Mouse (Mus musculus): Measurements from ENCODE around the gene Fam155a. TPM values are rescaled to one million over a fixed set of nuclear protein-coding genes. Genes with fewer than 3 reads are reported as not detected.

The Fam155a gene
- total and polyA plus RNA-seq, 3 experiments: not detected

- Histone ChIP-seq H3K27me3 (replicated peaks) (no peaks in the 10 kb centered on the region), H3K4me3 (replicated peaks in 1 of 3; ENCODE audit: low read depth in 2 of 3, low read length in 2 of 3, poor library complexity in 1 of 3) (no peak overlapping the region), H3K9ac (ENCODE audit: insufficient read depth, low read depth) (no peak overlapping the region), H3K4me2 (ENCODE audit: insufficient read depth, low read depth, poor library complexity, severe bottlenecking) (no peak overlapping the region), H3K4me1 (ENCODE audit: control insufficient read depth in 1 of 2, insufficient read depth in 2 of 2) (no peaks in the 10 kb centered on the region), H3K79me2 (replicated peaks; ENCODE audit: control insufficient read depth, extremely low read depth, insufficient read depth, poor library complexity, severe bottlenecking) (no peaks in the 10 kb centered on the region), H3K27ac (ENCODE audit: insufficient read depth, low read depth) (no peak overlapping the region), H3K9me3 (replicated peaks; ENCODE audit: low read length) (peaks cover 67% of the 10 kb centered on the region), H3K36me3 (replicated peaks in 1 of 2; ENCODE audit: control insufficient read depth in 1 of 2, insufficient read depth in 1 of 2, low read length in 1 of 2) (no peaks in the 10 kb centered on the region)
- TF ChIP-seq MYC (IDR thresholded peaks at IDR 0.05; ENCODE audit: low read depth, low read length): no peak
- TF ChIP-seq ZC3H11A (IDR thresholded peaks at IDR 0.05; ENCODE audit: low read depth, low read length): no peak
- TF ChIP-seq BHLHE40 (IDR thresholded peaks at IDR 0.05; ENCODE audit: low read depth, low read length): no peak
- no peak for TF ChIP-seq ELF1 (IDR thresholded peaks at IDR 0.05; ENCODE audit: low read depth, low read length)
- no peak for DNase-seq (ENCODE audit: extremely low read depth)
- in situ Hi-C loops (cut with MboI; ENCODE audit: low pct_ligation_motif_present, low pct_unique_long_range_greater_than_20kb, low sequenced_read_pairs) (no loop called here), dilution Hi-C loops (cut with MboI; ENCODE audit: extremely low pct_ligation_motif_present, extremely low pct_unique_long_range_greater_than_20kb, low sequenced_read_pairs) (no loop called here)
Observed at GRCm38 (mm10) chr8:9255316-9255715, 515.6 kb downstream of the Fam155a start.

- H3K9me3 ChIP-seq (replicated peaks; ENCODE audit: low read length): peaks cover 69% of the 10 kb centered on the region
- dilution Hi-C loops (cut with MboI; ENCODE audit: extremely low pct_ligation_motif_present, extremely low pct_unique_long_range_greater_than_20kb, low sequenced_read_pairs) (no loop called here), in situ Hi-C loops (cut with MboI; ENCODE audit: low pct_ligation_motif_present, low pct_unique_long_range_greater_than_20kb, low sequenced_read_pairs) (no loop called here)
- no peaks in the 10 kb centered on the region for H3K36me3 ChIP-seq (replicated peaks in 1 of 2; ENCODE audit: control insufficient read depth in 1 of 2, insufficient read depth in 1 of 2, low read length in 1 of 2)
- H3K4me1 ChIP-seq (ENCODE audit: control insufficient read depth in 1 of 2, insufficient read depth in 2 of 2): no peaks in the 10 kb centered on the region
- no peak overlapping the region for H3K9ac ChIP-seq (ENCODE audit: insufficient read depth, low read depth)
- no peak overlapping the region for H3K4me2 ChIP-seq (ENCODE audit: insufficient read depth, low read depth, poor library complexity, severe bottlenecking)
- no peaks in the 10 kb centered on the region for H3K27me3 ChIP-seq (replicated peaks)
- H3K79me2 ChIP-seq (replicated peaks; ENCODE audit: control insufficient read depth, extremely low read depth, insufficient read depth, poor library complexity, severe bottlenecking): no peaks in the 10 kb centered on the region
- H3K4me3 ChIP-seq (replicated peaks in 1 of 3; ENCODE audit: low read depth in 2 of 3, low read length in 2 of 3, poor library complexity in 1 of 3): no peak overlapping the region
- TF ChIP-seq BHLHE40 (IDR thresholded peaks at IDR 0.05; ENCODE audit: low read depth, low read length) (no peak), CHD1 (IDR thresholded peaks at IDR 0.05; ENCODE audit: low read depth, low read length) (no peak), EP300 (IDR thresholded peaks at IDR 0.05; ENCODE audit: low read length) (no peak), RAD21 (IDR thresholded peaks at IDR 0.05; ENCODE audit: low read depth, low read length) (no peak), SIN3A (IDR thresholded peaks at IDR 0.05; ENCODE audit: low read length) (no peak), TBP (conservative IDR thresholded peaks at IDR 0.05; ENCODE audit: low read depth, low read length) (no peak), HCFC1 (IDR thresholded peaks at IDR 0.05; ENCODE audit: low read depth, low read length) (no peak), JUND (conservative IDR thresholded peaks at IDR 0.05; ENCODE audit: low read depth, low read length) (no peak), USF1 (IDR thresholded peaks at IDR 0.05; ENCODE audit: low read depth, low read length) (no peak), UBTF (IDR thresholded peaks at IDR 0.05; ENCODE audit: low read depth, low read length) (no peak), MAFK (IDR thresholded peaks at IDR 0.05; ENCODE audit: insufficient replicate concordance, low read length) (no peak), USF2 (conservative IDR thresholded peaks at IDR 0.05; ENCODE audit: low read depth, low read length) (no peak), MAX (IDR thresholded peaks at IDR 0.05; ENCODE audit: low read length) (no peak), RCOR1 (conservative IDR thresholded peaks at IDR 0.05; ENCODE audit: low read depth, low read length) (no peak)
- H3K27ac ChIP-seq (ENCODE audit: insufficient read depth, low read depth): no peak overlapping the region
- no peak for DNase-seq (ENCODE audit: extremely low read depth)
Observed at GRCm38 (mm10) chr8:9252991-9253390, 518.0 kb downstream of the Fam155a start.
